Mouse (Mus musculus): ENCODE measurements around the gene Mgat4a.

Gene Mgat4a

DNA sequence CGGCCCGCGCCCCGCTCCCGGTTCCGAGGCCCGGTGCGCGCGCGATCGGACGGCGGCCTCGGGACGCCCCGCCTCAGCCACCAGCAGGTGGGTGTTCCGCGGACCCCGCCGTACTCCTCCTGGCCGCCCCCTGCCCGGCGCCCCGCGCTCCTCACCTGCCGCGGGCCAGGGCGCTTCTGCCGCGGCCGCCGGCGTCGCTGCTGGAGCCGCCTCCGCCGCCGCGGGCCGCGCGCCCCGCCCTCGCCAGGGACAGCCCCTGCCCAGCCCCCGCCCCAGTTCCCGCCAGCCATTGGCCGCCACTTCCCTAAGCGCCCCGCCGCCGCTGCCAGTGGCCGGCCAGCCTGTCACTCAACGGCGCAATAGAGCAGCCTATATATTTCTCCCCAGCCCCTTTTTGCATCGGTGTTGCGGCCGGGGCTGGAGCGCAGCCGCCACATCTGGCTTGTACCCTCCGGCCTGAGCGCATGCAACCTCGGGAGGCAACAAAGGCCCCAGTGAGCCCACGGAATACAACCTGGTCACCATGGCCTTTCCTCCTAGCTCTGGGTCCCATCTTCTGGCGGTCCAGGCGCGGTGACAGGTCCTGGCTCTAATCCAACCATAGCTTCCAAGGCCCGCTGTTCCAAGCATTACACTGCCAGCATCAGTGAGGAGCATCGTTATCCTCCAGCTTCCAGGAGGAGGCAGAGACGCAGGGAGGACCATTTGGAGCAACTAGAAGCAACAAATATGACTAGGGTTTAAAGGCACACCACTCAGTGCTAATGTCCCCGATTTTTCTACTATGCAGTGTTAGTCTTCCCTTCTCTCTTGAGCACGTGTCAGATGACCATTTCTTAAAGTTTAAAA, at the start of gene Mgat4a:
Gene Mgat4a (minus strand): TSS at position 207 of the 849 bp plus-strand sequence.
- WGBS = under 1% methylated on average over 72 of the region's 72 CpGs

- 49% methylated on average over 13 of the region's 13 CpGs for WGBS
These were observed 45.1 kb upstream of the Mgat4a start for GRCm38 (mm10) chr1:37585809-37586480.

DNA sequence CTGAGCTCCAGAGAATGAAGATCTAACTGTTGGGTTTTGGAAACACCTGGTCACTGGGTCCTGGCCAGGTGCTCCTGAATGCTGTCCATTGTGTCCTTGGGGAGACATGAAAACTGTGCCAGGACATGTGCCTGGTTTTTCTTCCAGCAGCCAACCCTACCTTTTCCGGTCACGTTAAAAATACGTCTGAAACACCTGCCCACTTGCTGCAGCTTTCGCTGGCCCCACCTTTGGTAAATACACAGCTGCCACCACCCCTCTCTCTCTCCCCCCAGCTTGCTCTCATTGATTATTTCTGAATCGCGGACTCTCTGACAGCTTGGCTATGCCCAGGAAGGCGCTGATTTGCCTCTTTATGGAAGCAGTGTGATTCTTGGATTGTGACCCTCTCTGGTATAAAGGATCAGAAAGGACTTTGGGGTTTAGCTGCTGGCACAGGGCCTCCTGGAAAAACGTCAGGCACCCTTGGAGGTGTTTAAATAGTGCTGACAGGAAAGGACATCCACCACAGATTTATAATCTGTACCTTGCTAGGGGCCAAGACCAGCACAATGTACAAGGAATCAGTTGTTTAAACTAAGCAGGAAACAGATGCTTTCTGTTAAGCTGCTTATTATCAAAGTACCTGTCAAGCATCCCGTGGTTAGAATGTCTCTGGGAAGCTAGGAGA, 43.1 kb upstream of the Mgat4a start:
- 60% methylated on average over 9 of the region's 9 CpGs for WGBS

DNA sequence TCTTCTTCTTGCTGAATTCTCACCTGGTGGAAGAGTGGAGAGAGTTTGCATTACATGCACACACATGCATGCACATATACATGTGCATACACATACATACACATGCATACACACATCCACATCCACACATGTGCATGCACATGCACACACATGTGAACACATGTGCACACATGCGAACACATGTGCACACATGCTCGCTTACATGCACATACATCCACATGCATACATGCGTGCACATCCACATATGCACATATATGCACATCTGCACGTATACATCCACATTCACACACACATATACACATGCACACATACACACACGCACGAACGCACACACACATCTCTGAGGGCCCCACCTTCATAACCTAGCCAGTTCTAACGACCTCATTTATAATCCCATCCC, 42.4 kb upstream of the Mgat4a start:
- 94% methylated on average over 8 of the region's 8 CpGs for WGBS

GRCm38 (mm10) chr1:37579686-37580085, 38.9 kb upstream of the Mgat4a start:
- WGBS = 96% methylated on average over 13 of the region's 13 CpGs

DNA sequence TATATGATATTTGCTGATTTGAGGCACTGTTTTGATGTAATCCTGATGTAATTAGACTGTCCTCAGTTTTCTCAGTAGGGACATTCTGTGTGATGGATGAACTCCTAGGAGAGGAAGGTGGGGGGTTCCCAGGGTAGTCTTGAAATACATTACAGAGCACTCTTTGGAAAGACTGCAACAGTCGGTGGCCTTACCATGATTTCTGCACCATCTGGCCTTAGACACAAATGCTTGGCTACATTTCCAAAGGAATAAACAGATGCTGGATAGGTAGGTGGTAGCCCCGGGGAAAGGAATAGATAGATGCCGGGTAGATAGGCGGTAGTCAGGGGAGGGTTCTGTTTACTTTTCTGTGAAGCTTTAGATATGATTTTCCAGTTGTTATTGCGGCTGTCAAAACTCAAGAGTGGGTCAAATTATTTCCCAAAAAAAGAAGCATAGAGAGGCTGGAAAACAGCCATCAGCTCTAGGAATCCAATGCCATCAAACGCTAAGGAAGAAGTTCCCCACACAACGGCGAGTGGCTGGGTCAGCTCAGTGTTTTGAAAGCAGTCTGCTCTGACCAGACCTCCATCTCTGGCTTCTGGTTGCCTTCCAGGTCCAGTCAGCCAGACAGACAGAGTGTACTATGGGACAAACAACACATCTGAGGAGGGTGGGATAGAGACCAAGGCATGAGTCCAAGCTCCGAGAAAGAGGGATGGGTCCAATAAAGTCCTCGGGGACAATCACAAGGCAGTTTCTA, 31.9 kb upstream of the Mgat4a start:
- WGBS = 77% methylated on average over 10 of the region's 10 CpGs

DNA sequence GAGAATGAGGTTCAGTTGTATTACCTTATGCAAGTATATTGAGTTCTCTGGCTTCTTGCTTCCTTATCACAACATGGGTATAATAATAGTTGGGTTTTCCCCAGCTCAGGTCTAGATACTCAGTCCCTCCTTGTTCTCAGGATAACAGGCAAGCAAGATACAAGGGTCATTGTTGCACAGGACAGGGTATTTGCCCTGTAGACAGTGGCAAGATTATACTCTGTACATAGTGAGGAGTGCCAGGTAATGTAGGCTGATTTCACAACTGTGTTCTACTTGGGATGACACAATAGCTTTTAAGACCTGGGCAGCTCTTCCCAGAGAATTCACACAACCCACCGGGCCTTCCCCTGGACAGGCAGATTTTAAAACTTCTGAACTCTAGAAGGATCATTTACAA, 27.6 kb upstream of the Mgat4a start:
- 88% methylated on average over 1 of the region's 1 CpGs for WGBS

DNA sequence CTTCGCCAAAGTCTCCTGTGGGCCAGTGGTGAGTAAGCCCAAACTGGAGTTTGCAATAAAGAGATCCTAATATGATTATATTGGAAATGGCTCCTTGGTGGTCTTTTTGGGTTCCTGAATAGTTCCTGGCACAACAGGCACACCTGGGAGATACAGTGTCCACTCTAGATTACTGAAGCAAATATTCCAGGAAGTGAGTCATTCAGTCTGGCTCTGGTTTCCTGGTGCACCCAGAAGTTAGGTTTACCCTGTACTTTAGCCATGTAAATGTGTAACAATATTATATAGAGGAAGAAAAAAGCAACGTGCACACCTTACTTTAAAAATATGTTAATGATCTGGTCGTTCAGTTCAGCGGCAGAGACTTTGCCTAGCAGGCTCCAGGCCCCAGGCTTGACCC, 25.9 kb upstream of the Mgat4a start:
- 83% methylated on average over 4 of the region's 4 CpGs for WGBS

- WGBS = 85% methylated on average over 2 of the region's 2 CpGs
These were observed 25.5 kb upstream of the Mgat4a start for GRCm38 (mm10) chr1:37566344-37566743.

DNA sequence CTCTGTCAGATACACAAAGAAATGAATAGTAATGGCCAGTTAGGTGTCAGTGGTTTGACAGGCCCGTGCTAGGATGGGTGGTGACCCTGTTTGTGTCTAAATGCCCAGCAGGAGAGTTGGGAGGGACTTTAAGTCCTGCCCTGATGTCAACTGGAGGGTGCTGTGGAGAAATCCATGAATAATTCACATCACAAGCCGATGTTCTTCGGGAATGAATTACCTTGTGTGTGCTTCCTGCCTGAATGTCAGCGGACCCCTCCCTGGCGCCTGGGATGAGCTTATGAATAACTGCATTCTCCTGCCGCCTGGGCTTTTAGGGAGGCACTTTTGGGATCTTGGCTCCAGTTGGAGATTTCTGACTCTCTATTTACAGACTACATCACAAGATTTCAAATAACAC, 24.6 kb upstream of the Mgat4a start:
- WGBS = 57% methylated on average over 6 of the region's 6 CpGs

DNA sequence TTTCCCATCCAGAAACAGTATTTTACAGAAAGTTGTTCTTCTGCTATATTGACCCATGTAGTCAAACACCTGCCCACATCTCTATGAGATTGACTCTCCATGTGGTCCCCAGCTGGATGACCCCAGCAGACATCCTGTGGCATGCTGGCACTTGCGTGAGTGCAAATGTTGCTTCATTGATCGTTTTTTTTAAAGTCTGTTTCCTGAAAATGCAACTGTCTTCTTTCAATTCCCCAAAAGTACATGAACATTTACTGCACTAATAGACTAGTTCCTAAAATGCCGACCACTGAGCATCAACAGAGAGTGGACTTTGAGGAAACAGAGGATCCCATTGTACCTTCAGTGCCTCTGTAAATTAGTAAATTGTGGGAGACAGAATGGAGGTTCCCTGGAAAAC, 21.1 kb upstream of the Mgat4a start:
- WGBS = 76% methylated on average over 3 of the region's 3 CpGs

DNA sequence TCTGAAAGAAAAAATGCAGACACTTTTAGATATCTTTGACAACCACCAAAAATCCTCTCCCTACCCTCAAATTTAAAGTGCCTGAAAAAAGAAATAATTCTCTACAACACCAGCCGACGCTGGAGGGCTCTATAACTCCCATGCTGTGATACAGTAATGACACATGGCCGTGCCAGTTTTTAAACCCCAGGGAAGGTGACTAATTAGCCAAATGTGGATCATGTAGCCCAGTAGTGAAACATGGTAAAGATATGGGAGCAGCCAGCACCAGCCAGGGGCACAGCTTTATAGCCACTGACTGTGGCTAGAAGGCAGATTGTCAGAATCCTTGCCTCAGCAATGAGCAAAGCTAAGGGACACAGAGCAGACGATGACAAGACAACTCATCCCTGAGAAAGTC, 19.5 kb upstream of the Mgat4a start:
- WGBS = 47% methylated on average over 4 of the region's 4 CpGs

GRCm38 (mm10) chr1:37551986-37552385, 11.2 kb upstream of the Mgat4a start:
- 84% methylated on average over 7 of the region's 7 CpGs for WGBS

DNA sequence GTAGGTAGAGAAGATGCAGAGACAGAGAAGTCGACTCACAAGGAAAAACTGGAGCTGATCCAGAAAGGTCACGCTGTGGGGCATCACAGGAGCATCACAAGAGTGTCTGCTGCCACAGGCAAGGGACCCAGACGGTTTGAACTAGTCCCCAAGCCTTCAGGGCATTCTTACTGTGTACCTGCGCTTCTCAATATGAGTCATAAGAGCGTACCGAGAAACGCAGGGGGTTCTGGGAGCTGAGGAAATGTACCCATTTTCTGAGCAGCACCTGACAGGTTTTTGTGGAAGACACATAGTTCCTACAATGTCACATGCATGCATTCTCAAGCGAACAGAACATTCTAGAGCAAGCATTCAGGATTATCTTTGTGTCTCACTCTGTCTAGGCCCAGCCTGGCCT, 8.7 kb upstream of the Mgat4a start:
- 95% methylated on average over 8 of the region's 8 CpGs for WGBS

DNA sequence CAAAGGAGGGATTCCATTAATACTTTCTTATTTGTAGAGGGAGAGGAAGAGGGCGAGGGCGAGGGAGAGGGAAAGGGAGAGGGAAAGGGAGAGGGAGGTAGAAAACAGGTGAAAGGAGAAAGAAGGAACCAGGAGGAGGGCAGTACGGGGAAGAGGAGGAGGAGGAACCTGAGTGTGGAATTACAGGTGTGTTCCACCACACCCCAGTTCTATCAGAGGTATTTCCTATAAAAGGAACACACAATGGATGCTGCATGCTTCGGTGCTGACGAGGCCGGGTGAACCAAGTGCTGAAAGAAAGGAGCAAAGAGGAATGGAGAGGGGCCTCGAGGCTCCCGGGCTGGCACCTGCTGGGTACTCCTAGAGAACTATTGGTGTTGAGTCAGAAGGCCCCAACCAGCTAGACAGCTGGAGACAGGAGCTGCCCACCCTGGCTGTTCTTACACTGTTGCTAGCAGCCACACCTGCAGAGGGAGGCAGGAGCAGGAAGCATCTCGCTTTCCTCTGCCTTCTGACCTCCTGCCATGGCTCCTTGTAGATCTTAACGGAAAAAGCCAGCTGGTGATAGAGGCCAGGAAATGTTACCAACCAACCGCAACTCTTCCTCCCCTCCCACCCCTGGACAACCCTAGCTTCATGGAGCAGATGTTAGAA, 5.7 kb upstream of the Mgat4a start:
- WGBS = 86% methylated on average over 11 of the region's 11 CpGs

- WGBS = 69% methylated on average over 9 of the region's 9 CpGs
These were observed 3.4 kb upstream of the Mgat4a start for GRCm38 (mm10) chr1:37544251-37544650.

DNA sequence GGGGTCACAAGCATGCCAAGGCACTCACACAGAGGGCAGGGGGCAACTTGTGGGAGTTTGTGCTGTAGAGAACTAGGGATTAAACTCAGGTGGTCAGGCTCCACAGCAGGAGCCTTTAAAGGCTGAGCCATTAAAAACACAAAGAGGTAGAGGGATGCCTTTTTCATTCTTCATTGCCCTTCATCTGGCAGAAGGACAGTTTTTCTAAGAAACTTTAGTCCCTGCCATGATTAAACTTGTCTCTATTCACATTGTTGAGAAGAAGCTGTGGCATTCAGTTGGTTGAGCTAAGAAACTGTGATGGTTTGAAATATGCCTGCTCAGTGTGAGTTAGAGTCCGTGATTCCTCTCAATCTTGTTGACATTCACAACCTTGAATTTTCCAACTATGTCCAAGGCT, 2.2 kb upstream of the Mgat4a start:
- WGBS = 86% methylated on average over 1 of the region's 1 CpGs

DNA sequence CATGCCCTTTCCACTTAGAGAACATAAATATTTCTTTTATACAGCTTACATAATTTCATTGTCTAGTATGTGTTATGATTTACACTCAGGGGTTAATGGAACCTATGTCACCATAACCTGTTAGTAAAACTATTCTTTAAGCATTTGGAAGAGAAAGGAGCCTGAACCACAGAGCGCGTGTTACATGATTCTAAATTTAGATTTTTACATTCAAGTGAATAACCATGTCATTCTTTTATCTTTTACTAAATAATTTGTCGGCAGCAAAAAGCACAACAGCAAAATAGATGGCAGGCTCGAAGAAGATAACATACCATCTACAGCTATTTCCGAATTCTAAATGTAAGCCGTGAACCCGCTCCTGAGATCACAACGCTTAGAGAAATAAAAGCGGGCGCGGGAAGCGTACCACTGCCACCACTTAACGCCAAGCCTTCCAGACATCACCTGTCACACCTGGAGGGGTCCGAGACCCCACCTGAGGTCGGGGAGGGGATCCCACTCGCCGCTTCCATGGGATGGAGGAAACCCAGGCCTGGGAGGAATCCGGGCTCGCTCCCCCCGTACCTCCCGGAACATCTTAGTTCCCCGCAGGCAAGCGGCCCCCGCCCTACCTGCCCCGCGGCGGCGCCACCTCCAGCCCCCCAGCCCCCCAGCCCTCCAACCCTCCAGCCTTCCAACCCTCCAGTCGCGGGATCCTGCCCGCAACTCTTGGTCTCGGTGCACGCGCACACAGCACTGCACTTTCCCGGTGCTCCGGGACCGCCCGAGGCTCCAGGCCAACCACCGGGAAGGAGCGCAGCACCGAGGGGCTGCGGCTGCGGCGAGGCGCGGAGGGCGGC, 627 bp downstream of the Mgat4a start:
- WGBS = 3% methylated on average over 47 of the region's 47 CpGs

- 38% methylated on average over 5 of the region's 5 CpGs for WGBS
These were observed 6.2 kb downstream of the Mgat4a start for GRCm38 (mm10) chr1:37534532-37535108.

GRCm38 (mm10) chr1:37533181-37533580, 7.6 kb downstream of the Mgat4a start:
- 60% methylated on average over 7 of the region's 7 CpGs for WGBS
